Mouse (Mus musculus): ENCODE measurements around the gene Ppp4c. TPM values are rescaled to one million over a fixed set of nuclear protein-coding genes. Genes with fewer than 3 reads are reported as not detected.

Ppp4c gene
- polyA plus RNA-seq, 1 experiment from 2014 or later = 146 TPM

GRCm38 (mm10) chr7:126796350-126796932 lies 4.1 kb upstream of the Ppp4c start:
- Histone ChIP-seq H3K27ac (replicated peaks in 1 of 2; ENCODE audit: control insufficient read depth in 1 of 2, insufficient read depth in 1 of 2, low read depth in 2 of 2, low read length in 2 of 2) (peak overlapping the region in 1 of 2 experiments; percentile 100; a peak in 1 of 4 replicates), H3K36me3 (ENCODE audit: control insufficient read depth, insufficient read depth, low read length) (peaks cover 43% of the 10 kb centered on the region), H3K4me2 (ENCODE audit: low read length) (peak overlapping the region; percentile 82), H3K4me3 (ENCODE audit: control insufficient read depth in 1 of 2, insufficient read depth in 1 of 2, low read depth in 1 of 2, low read length in 2 of 2) (peak overlapping the region; percentile 72 to 91; a peak in 3 of 4 replicates), H3K9me3 (ENCODE audit: control insufficient read depth, low read length) (no peaks in the 10 kb centered on the region), H3K27me3 (ENCODE audit: control insufficient read depth, insufficient read depth, low read length) (no peaks in the 10 kb centered on the region), H3K4me1 (ENCODE audit: control insufficient read depth in 2 of 2, insufficient read depth in 2 of 2, low read length in 2 of 2) (peaks cover 15 to 34% of the 10 kb centered on the region in 2 experiments), H3K9ac (ENCODE audit: low read length) (peak overlapping the region; percentile 97)
- 61% methylated on average over 8 of the region's 8 CpGs for WGBS
- ATAC-seq (ENCODE audit: insufficient number of reproducible peaks, insufficient read depth, low FRiP score, low read depth) = no peak

DNA sequence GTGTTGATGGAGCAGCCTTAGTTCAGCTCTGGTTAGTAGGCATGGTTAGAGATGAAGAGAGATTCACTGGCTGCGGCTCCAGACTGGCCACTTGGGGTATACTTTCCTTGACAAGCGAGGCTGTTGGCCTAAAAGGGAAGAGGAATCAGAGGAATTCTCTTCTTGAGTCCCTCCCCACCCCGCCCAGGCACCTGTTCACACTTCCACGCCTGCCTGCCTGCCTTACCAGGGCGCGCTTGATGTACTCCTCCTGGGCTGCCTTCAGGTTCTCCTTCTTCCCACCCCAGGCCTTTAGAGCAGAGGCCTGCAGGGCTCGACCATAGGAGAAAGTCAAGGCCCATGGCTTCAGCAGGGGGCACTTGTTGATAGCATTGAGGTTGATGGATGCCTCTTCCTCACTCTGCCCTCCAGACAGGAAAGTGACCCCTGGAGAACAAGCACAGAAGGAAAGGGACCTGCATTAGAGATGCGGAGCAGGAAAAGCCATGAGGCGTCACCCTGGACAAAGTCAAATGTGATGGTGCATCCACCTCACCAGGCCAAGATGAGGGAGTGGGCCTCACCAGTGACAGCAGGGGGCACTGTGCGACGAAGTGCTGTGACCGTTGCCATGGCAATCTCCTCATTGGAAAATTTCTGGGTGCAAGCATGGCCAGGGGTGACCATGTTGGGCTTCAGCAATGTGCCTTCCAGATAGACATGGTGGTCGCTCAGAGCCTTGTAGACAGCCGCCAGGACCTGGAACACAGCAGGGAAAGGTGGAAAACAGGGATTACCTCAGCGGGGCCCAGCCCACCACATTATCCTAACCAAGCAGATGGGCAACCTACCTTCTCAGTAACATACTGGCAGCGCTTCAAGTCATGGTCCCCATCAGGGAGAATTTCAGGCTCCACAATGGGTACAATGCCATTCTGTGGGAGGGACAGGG lies 3.4 kb upstream of the Ppp4c start:
- peak overlapping the region; percentile 82 for H3K4me2 ChIP-seq (ENCODE audit: low read length)
- no peak for ATAC-seq (ENCODE audit: insufficient number of reproducible peaks, insufficient read depth, low FRiP score, low read depth)
- peaks cover 43% of the 10 kb centered on the region for H3K36me3 ChIP-seq (ENCODE audit: control insufficient read depth, insufficient read depth, low read length)
- H3K9me3 ChIP-seq (ENCODE audit: control insufficient read depth, low read length) = no peaks in the 10 kb centered on the region
- 78% methylated on average over 16 of the region's 16 CpGs for WGBS
- H3K9ac ChIP-seq (ENCODE audit: low read length) = peak overlapping the region; percentile 97; the same call in 1 of the 2 replicates
- no peak overlapping the region for H3K27ac ChIP-seq (replicated peaks in 1 of 2; ENCODE audit: control insufficient read depth in 1 of 2, insufficient read depth in 1 of 2, low read depth in 2 of 2, low read length in 2 of 2)
- 0 out of 4 replicates have a peak overlapping the region, but pooled peaks of 1 of the 2 experiments have one; percentile 72 for H3K4me3 ChIP-seq (ENCODE audit: control insufficient read depth in 1 of 2, insufficient read depth in 1 of 2, low read depth in 1 of 2, low read length in 2 of 2)
- H3K27me3 ChIP-seq (ENCODE audit: control insufficient read depth, insufficient read depth, low read length) = no peaks in the 10 kb centered on the region
- H3K4me1 ChIP-seq (ENCODE audit: control insufficient read depth in 2 of 2, insufficient read depth in 2 of 2, low read length in 2 of 2) = peaks cover 12 to 37% of the 10 kb centered on the region in 2 experiments

- Histone ChIP-seq H3K4me1 (ENCODE audit: control insufficient read depth in 2 of 2, insufficient read depth in 2 of 2, low read length in 2 of 2) (peaks cover 4 to 29% of the 10 kb centered on the region in 2 experiments), H3K4me3 (ENCODE audit: control insufficient read depth in 1 of 2, insufficient read depth in 1 of 2, low read depth in 1 of 2, low read length in 2 of 2) (no peak overlapping the region), H3K9ac (ENCODE audit: low read length) (no peak overlapping the region), H3K27ac (replicated peaks in 1 of 2; ENCODE audit: control insufficient read depth in 1 of 2, insufficient read depth in 1 of 2, low read depth in 2 of 2, low read length in 2 of 2) (peak overlapping the region in 1 of 2 experiments; percentile 43; a peak in 2 of 4 replicates), H3K4me2 (ENCODE audit: low read length) (no peak overlapping the region), H3K9me3 (ENCODE audit: control insufficient read depth, low read length) (no peaks in the 10 kb centered on the region), H3K27me3 (ENCODE audit: control insufficient read depth, insufficient read depth, low read length) (no peaks in the 10 kb centered on the region), H3K36me3 (ENCODE audit: control insufficient read depth, insufficient read depth, low read length) (peaks cover 57% of the 10 kb centered on the region)
- ATAC-seq (ENCODE audit: insufficient number of reproducible peaks, insufficient read depth, low FRiP score, low read depth) = no peak
- WGBS = 44% methylated on average over 4 of the region's 4 CpGs
These were observed 1.9 kb upstream of the Ppp4c start for GRCm38 (mm10) chr7:126794271-126794605.

GRCm38 (mm10) chr7:126793456-126794270 lies 1.4 kb upstream of the Ppp4c start:
- H3K4me2 ChIP-seq (ENCODE audit: low read length) = peak overlapping the region; percentile 66; the same call in 1 of the 2 replicates
- WGBS = 67% methylated on average over 4 of the region's 4 CpGs
- peaks cover 4 to 29% of the 10 kb centered on the region in 2 experiments for H3K4me1 ChIP-seq (ENCODE audit: control insufficient read depth in 2 of 2, insufficient read depth in 2 of 2, low read length in 2 of 2)
- no peak for ATAC-seq (ENCODE audit: insufficient number of reproducible peaks, insufficient read depth, low FRiP score, low read depth)
- H3K27ac ChIP-seq (replicated peaks in 1 of 2; ENCODE audit: control insufficient read depth in 1 of 2, insufficient read depth in 1 of 2, low read depth in 2 of 2, low read length in 2 of 2) = peak overlapping the region in 1 of 2 experiments; percentile 43; a peak in 2 of 4 replicates
- H3K27me3 ChIP-seq (ENCODE audit: control insufficient read depth, insufficient read depth, low read length) = no peaks in the 10 kb centered on the region
- peaks cover 63% of the 10 kb centered on the region for H3K36me3 ChIP-seq (ENCODE audit: control insufficient read depth, insufficient read depth, low read length)
- no peak overlapping the region for H3K9ac ChIP-seq (ENCODE audit: low read length)
- no peaks in the 10 kb centered on the region for H3K9me3 ChIP-seq (ENCODE audit: control insufficient read depth, low read length)
- no peak overlapping the region for H3K4me3 ChIP-seq (ENCODE audit: control insufficient read depth in 1 of 2, insufficient read depth in 1 of 2, low read depth in 1 of 2, low read length in 2 of 2)

DNA sequence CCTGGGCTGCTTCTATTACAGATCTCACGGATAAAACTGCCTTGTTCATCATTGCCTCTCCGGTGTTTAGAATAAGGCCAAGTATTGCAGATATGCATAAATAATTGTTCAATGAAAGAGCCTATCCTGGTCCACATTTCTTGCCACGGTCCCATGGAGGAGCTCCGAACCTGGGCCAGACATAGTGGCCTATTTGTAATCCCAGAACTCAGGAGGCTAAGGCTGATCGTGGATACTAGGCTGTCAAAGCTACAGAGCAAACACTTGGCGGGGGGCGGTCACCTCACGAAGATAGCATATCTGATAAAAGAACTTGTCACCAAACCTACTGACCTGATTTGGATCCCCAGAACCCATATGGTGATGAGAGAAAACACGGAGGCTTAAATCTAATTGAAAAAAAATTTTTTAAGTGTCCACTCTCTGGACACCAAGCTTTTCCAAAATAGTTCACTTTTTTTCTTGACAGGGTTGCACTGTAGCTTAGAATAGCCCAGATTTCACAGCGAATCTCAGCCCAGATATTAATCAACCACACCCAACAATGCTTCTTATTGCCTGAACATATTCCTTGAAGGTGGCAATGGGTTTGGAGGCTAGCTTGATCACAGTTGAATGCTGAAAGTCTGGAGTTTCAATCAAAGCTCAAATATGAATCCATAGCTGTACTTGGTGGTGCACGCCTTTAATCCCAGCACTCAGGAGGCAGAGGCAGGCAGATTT lies 586 bp upstream of the Ppp4c start:
- peak overlapping the region; percentile 93 to 95 for H3K4me3 ChIP-seq (ENCODE audit: control insufficient read depth in 1 of 2, insufficient read depth in 1 of 2, low read depth in 1 of 2, low read length in 2 of 2)
- no peaks in the 10 kb centered on the region for H3K9me3 ChIP-seq (ENCODE audit: control insufficient read depth, low read length)
- peak overlapping the region; percentile 66 for H3K4me2 ChIP-seq (ENCODE audit: low read length)
- peaks cover 70% of the 10 kb centered on the region for H3K36me3 ChIP-seq (ENCODE audit: control insufficient read depth, insufficient read depth, low read length)
- 16% methylated on average over 11 of the region's 11 CpGs for WGBS
- ATAC-seq (ENCODE audit: insufficient number of reproducible peaks, insufficient read depth, low FRiP score, low read depth) = no peak
- H3K27me3 ChIP-seq (ENCODE audit: control insufficient read depth, insufficient read depth, low read length) = no peaks in the 10 kb centered on the region
- peak overlapping the region; percentile 98 for H3K9ac ChIP-seq (ENCODE audit: low read length)
- peaks cover 4 to 29% of the 10 kb centered on the region in 2 experiments for H3K4me1 ChIP-seq (ENCODE audit: control insufficient read depth in 2 of 2, insufficient read depth in 2 of 2, low read length in 2 of 2)
- peak overlapping the region; percentile 82 to 96 for H3K27ac ChIP-seq (replicated peaks in 1 of 2; ENCODE audit: control insufficient read depth in 1 of 2, insufficient read depth in 1 of 2, low read depth in 2 of 2, low read length in 2 of 2)

DNA sequence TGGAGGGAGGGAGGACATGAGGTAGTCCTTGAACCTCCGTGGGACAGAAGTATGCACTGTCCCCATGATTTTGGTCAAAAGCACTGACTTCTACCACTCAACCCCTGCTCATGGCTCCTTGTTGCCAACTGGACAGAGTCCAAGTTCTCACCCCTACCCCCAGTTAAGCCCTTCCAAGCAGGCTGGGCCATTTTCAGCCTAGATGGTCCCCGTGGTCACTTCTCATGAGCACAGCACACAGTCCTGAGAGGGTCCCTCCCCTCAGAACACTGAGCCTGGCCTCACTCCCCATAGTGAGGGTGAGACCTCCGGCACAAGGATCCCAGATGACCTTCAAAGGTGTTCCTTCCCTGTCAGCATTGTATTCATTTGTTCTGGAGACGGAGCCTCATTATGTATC lies 3.2 kb downstream of the Ppp4c start:
- 77% methylated on average over 4 of the region's 4 CpGs for WGBS
- H3K4me2 ChIP-seq (ENCODE audit: low read length) = no peak overlapping the region
- H3K9me3 ChIP-seq (ENCODE audit: control insufficient read depth, low read length) = no peaks in the 10 kb centered on the region
- peaks cover 71% of the 10 kb centered on the region for H3K36me3 ChIP-seq (ENCODE audit: control insufficient read depth, insufficient read depth, low read length)
- H3K4me1 ChIP-seq (ENCODE audit: control insufficient read depth in 2 of 2, insufficient read depth in 2 of 2, low read length in 2 of 2) = peaks cover 2 to 17% of the 10 kb centered on the region in 2 experiments
- H3K27me3 ChIP-seq (ENCODE audit: control insufficient read depth, insufficient read depth, low read length) = no peaks in the 10 kb centered on the region
- H3K9ac ChIP-seq (ENCODE audit: low read length) = no peak overlapping the region
- no peak overlapping the region for H3K4me3 ChIP-seq (ENCODE audit: control insufficient read depth in 1 of 2, insufficient read depth in 1 of 2, low read depth in 1 of 2, low read length in 2 of 2)
- no peak overlapping the region for H3K27ac ChIP-seq (replicated peaks in 1 of 2; ENCODE audit: control insufficient read depth in 1 of 2, insufficient read depth in 1 of 2, low read depth in 2 of 2, low read length in 2 of 2)
- ATAC-seq (ENCODE audit: insufficient number of reproducible peaks, insufficient read depth, low FRiP score, low read depth) = no peak
